Mouse (Mus musculus) heart, postnatal 25 days (tissue): ENCODE measurements at regions not wholly inside any gene's neighbourhood (a gene's known extent, or its start where the extent isn't known, plus 50 kb on each side); places are given as distances from the start of the nearest gene placed in this dataset.
"Not testable (repeated sequence)": the region's sequence is repeated elsewhere in the genome, so short reads cannot be mapped to it uniquely, and the experiment has no call there.

Source experiments
- DNase-seq: peaks from one replicate; pipeline ENCODE4 v3.0.0; 2022; ENCODE audit warnings: low spot score
- intact Hi-C: fragments of 180-260 bp; cut with DNase I; formaldehyde crosslinking; loops from one replicate; pipeline ENCODE4 v1.15.1; 2025

DNA sequence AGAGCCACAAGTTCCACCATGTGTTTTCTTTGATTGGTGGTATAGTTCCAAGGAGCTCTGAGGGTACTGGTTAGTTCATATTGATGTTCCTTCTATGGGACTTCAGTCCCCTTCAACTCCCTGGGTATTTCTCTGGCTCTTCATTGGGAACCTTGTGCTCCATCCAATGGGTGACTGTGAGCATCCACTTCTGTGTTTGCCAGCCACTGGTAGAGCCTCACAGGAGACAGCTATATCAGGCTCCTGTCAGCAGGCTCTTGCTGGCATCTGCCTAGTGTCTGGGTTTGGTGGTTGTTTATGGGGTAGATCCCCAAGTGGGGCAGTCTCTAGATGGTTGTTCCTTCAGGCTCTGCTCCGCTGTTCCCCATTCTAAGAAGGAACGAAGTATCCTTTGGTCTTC is 228.9 kb downstream of the Trib2 start:
- DNase-seq, intact Hi-C loops: not testable (repeated sequence)

DNA sequence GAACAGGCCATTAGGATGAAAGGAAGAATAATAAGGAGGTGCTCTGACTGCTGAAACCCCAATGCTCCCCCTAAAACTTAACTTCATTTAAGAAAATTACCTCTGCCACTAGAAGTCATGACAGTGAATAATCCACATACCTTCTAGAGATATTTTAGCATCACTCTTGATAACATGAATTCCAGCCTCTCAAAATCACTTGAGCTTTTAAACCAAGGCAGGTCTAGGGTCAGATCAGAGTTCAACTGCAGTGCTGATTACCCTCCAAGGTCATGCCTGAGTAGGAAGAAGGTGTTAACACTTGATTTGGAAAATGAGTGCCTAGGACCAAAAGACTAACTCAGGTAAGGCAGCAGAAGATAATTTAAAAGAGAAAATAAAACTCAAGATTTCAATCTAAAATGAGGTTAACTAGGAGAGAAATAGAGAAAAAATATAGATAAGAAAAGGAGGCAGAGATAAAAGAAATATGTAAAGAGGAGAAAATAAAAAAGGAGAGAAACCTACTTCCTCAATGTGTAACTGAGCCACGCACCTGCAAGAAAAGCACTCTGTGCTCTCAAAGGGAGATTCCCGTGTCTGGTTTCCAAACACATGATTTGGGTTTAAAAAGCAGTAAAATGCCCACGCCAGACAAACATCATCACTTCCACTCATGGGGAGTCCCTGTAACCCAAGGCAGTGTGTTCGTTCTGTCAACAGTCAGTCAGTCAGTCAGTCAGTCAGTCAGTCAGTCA is 229.8 kb downstream of the Trib2 start:
- DNase-seq: no peak

DNA sequence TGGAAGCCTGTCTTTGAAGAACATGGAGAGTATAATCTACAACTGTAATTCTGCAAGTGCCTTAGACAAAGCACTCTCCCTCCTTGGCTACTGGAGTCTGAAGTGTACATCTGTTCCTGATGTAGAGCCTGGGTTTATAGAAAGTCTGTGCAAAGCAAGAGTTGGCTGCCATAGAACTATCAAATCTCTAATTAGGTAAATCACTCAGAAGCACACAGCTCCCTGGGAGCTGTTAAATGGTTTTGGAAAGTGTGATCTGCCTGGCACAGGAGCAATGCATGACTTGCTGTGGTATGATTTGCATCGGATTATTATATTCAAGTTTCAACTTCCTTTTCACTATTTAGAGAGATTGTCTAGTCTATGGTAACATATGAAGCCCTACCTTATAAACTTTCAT is 230.9 kb downstream of the Trib2 start:
- intact Hi-C loops: no loop called here
- no peak for DNase-seq

More for the DNA sequence above, 229.8 kb downstream of the Trib2 start:
- intact Hi-C loops: no loop called here

DNA sequence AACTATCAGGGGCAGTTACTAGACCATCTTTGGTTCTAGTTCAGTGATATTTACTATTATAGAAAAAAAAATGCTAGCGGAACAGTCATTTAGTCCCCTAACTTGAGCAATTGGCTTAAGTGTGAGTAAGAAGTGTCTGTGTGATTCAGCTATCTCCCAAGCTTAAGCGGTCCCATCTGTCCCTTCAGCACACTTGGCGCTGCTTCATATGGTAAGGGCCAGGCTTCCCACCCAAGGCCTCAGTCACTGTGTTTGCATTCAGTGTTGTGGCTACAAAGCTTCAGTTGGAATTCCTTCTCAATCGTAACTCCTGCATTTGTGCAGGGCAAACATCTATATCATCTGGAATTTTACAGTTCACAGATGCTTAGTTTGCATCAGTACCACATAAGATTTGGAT is 232.0 kb downstream of the Trib2 start:
- DNase-seq: no peak
- intact Hi-C loops: no loop called here

DNA sequence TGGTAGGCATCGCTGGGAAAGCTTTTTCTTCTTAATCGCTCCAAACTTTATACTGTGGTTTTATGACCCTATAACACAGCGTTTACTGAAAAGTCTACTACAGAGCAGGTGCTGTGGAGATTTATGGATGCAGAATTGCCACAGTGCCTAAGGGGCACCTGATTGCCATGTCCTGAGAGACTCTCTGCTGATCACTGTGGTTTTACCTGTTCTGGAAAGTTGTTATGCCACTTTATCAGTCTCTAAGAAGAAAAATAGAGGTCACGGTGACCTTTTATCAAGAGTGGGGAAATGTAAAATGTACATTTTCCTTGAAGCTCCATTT is 250.0 kb downstream of the Trib2 start:
- no peak for DNase-seq
- intact Hi-C loops: no loop called here

DNA sequence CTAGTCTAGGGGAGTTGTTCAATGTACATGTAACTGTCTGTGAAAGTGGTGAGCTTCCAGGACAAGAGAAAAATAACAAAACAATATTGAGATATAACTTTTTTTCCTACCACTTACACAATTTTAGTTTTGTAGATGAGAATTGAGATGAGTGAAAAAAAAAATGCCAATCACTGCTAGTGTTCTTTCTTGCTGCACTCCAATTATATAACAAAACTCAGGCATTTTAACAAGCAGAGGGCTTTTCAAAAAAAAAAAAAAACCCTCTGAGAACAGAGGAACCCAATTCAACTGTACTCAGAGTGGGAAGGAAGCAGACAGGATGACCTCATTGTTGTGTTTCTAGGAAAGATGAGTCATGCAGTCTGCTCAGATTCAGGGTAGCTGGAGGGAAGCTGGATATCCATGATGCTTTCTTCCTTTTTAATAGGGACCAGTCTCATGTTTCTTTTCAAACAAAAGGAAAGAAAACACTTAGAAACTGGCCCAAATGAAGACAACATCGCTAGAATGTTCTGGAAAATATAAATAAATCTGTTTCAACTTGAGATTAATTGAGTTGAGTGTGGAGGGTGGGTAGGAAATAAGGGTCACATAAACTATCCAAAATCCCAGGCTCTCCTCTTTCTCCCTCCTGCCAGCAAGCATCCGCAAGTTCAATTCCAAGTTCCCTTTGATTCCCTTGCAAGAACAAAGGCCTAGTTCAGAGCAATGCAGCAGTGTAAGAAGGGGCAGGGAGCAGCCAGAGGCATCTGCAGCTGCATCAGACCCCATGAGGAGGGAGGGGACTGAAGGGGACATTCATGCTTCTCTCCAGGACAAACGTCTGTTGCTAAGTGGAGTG is 250.6 kb downstream of the Trib2 start:
- intact Hi-C loops: no loop called here
- no peak for DNase-seq

DNA sequence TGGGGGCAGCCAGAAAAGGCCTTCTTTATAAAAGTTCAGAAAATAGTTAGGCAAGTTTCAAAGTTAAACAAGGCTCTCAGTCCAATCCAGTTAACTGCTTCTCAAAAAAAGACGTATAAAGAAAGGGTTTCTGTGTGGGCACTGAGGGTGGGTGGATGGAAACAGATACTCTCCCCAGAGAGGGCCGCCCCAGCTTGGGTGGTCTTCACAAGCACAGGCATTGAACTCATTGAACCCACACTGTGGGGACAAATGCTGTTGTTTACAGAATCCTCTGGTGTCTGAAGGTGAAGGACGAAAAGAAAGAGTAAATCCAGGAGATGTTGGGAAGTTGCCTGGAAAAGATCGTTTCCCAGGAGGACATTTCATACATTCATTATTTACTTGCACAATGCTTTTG is 253.9 kb downstream of the Trib2 start:
- no peak for DNase-seq
- intact Hi-C loops: no loop called here

DNA sequence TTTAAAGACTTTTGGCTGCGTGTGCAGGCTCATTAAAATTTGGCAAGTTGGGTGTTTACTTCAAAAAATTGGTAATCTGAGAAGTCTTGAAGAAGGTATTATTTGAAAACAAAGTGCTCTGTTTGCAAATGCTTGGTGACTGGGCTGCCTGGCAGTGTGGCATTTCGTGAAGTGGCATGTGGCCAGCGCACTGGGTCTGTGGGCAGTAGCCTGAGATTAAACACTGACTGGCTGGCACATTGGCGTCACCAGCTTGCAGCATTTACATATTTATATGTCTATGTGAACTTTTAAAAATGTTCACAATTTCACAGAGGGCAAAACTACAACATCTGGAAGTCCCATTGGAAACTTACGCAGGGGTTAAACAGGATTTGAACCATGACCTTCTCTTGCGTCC is 261.3 kb downstream of the Trib2 start:
- intact Hi-C loops: no loop called here
- DNase-seq: no peak

DNA sequence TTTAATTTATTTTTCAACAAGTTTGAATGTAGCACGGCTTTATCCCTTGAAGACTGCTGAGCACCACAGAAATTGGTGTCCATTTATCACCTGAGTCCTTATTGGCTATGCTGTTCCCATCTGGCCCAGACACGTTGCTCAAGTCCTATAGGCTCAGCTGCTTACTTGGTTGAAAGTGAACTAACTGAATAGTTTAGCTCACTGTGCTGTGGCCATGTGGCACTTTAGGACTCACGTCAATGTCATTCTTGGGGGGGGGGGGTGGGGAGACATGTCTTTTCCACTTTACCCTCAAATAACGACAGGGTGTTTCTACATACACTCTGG is 263.1 kb downstream of the Trib2 start:
- no peak for DNase-seq
- intact Hi-C loops: no loop called here

DNA sequence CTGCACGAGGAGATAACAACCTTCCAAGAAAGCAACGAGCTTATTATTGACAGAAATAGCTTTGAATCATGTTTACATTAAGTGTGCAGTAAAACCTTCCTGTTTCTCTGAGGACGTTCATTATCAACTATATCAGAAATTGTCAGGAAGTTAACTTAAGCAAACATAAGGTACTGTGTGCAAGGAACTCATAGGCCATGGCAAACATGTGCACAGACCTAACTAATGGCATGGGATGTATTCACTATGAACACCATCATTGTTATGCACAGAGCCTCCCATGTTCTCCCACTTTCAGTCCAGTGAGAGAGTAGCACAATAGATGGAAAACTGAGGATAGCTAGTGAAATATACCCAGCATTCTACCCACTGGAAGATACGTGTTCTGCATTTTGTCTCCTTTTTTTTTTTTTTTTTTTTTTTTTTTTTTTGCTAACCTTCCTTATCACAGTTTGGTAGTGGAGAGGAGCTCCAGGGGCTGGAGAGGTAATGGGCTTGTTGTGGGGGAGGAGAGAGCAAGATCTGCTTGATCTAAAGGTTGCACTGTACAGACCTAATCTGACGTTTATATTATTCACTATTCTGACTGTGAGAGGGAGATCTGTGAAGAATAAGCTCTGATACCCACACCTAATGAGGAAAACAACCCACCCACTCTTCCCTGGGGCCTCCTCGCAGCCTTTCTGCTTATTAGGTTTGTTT is 263.6 kb downstream of the Trib2 start:
- intact Hi-C loops: no loop called here
- no peak for DNase-seq

DNA sequence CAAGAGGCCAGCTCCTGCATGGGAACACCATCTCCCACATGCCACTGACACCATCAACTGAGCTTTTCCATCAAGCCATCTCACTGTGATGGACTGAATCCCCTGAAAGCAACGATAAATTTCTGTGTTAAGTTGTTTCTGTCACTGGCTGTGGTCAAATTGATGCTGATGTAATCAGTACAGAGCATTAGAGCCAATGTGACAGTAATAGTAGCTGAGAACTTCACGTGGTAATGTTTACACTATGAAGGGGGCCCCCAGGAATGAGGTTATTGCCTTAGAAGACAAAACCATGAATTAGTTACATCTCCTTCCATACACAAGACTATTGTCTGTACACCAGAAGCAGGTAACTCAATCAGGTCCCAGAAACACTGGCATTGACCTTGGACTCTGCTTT is 264.5 kb downstream of the Trib2 start:
- DNase-seq: no peak
- intact Hi-C loops: no loop called here

DNA sequence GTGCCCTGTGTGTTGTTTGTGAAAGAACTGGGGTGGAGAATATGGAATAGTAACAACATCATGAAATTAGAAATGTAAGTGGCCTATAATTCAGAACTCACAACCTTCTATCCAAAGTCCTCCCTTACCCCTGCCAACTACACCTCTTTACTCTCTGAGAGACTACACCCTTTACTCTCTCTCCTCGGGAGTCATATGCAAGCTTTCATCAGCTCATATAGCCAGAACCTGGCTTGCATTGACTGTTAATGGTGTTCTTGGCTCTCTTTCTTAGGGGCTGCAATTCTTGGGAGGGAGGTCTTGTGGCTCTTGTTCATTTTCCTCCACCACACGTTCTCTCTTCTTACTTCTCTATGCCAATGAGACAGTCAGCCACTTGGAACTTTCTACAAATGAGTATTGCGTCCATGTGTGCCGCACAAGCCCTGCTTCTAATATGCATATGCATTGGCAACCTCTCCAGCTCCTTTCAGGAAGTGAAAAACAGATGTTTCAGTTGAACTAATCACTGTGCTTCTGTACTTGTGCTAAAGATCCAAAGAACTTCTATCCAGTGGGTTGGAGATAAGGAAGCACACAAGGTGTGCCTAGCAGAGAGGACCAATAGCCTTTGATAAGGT is 265.3 kb downstream of the Trib2 start:
- DNase-seq: no peak
- intact Hi-C loops: no loop called here

DNA sequence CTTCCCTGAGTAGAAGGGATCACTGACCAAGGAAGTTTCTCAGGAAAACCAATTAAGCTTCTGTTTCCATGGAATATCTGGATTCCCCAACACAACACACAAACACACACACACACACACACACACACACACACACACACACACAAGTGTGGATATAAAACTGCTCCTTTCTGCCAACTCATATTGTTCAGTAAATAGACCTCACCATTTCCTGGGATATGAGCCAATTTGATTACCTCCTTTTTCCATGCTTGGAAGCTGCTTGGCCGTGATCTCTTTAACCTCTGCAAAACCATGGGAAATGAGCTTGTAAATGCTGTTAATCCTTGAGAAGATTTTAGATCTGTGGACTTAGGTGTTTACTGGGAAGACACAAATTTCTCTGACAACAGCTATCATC is 272.4 kb downstream of the Trib2 start:
- intact Hi-C loops: loop anchor here (10.0 kb wide), 1 partner anchor 460 kb away; no protein-coding TSS in a partner anchor
- no peak for DNase-seq

DNA sequence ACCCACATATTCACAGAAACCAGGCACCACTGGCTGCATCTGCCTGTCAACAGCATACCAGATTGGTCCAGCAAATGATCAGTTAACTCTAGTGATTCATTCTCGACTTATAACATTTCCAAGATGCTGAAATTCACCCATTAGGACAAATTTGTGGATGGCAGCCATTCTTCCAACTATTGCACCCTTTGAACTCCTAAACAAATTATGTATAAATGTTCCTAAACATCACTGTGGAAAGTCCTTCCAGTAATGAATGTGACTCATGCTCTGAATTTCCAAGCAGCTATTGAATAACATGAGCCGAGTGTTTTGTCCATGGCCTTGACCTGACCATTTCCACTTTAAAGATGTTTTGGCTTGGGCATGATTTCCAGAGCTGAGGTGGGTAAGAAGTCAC is 274.2 kb downstream of the Trib2 start:
- intact Hi-C loops: loop anchor here (10.0 kb wide), 1 partner anchor 462 kb away; no protein-coding TSS in a partner anchor
- no peak for DNase-seq

DNA sequence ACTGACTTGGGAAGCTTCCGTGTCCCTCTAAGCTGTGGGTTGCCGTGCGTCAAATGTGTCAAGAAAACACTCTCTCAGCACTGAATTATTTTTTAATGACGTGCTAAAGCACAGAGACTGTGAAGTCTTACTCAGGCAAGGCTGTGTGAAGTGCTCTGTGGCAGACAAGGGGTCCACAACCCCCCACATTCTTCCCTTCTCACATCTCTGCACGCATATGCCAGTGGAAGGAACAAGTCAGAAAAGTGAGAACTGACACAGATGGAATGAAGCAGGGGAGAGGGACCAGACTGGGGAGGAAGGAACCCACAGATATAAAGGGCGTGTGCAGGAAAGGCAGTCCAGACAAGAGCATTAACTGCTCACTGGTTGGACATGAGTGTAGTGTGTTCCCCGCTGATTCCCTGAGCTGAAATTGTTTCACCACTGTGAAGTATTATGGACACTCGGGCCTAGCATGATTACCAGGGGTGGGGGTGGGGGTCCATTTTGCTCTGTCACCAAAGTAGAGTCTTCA is 279.8 kb downstream of the Trib2 start:
- intact Hi-C loops: loop anchor here (1.0 to 5.0 kb wide), 4 partner anchors 66 to 972 kb away; partner anchors contain the start of gene Trib2
- no peak for DNase-seq

DNA sequence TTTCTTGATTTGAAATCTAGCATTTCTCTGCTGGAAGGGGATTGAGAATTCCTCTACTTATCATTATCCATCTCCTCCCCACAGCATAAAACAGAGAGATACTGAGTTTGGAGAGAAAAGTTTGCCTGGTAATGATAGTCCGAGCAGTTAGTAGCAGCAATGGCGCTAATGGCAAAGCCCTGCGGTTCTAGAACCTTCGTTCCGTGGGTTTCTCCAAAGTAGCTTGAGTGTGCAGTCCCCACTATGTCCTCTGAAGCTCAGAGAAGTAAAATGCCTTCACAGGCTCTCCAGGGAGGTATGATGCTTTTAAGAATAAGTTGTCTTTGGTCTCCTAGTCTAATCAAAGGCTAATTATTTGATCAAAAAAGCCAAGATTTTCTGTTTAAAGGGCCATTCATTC is 280.5 kb downstream of the Trib2 start:
- no peak for DNase-seq
- intact Hi-C loops: loop anchor here (1.0 to 5.0 kb wide), 4 partner anchors 67 to 973 kb away; partner anchors contain the start of gene Trib2

DNA sequence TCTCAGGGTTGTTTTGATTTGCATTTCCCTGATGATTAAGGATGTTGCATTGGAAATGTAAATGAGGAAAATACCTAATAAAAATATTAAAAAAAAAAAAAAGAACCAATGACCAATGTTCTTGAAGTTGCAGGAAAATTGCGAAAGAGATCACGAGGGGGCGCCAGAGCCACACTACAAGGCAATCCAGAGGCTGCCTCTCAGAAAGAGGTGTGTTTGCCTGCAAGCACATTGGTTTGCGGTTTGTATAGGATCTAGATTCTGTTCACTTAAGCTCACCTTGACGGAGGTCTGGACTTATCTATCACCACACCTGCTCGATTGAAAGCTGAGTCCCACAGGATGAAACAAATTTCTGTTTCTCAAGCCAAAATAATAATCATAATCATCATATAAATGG is 280.9 kb downstream of the Trib2 start:
- intact Hi-C loops: loop anchor here (1.0 to 5.0 kb wide), 5 partner anchors 67 to 997 kb away; partner anchors contain the start of gene Trib2
- DNase-seq: peak; percentile 47

DNA sequence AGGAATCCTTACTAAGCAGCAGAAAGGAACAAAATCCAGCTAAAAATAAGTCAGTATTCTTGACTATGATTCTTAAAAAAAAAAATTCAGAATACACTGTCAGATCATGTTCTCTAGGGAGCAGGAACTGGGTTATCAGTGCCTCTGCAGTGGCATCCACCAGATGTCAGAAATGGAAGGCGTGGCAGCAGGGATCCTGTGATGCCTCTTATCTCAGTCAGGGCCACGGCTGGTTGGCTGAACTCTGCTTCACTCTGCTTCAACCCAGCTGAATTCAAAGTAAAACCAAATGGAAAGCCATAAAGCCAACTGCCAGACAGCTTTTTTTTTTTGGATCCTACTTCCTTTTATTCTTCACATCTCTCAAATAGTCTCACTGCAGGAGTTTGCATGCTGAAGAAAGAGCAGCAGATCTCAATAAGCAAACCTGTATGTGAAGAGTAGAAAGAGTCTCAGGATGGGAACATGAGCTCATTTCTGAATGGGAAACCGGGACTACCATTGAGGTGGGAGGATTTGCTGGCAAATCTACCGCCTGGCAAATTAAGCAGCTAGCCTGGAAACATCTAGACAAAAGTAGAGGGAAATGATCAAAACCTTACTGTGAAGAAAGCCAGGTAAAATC is 295.8 kb downstream of the Trib2 start:
- no peak for DNase-seq
- intact Hi-C loops: no loop called here

DNA sequence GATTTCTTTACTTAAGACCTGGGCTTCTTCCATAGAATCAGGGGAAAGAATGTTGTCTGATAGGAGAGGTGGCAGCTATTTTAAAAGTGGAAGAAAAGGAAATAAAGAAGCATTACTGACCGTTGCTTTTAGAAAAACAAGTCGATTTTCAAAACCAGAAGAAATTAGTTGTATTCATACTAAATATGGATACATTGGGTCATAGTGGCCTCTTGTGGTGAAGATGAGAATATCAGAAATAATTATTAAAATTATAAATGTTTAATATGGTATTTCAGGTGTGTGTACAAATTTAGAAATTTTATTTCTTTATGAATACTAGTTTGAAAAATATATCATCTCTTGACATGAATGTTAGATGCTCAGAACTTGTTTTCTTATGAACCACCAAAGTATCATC is 304.7 kb downstream of the Trib2 start:
- intact Hi-C loops: no loop called here
- no peak for DNase-seq

DNA sequence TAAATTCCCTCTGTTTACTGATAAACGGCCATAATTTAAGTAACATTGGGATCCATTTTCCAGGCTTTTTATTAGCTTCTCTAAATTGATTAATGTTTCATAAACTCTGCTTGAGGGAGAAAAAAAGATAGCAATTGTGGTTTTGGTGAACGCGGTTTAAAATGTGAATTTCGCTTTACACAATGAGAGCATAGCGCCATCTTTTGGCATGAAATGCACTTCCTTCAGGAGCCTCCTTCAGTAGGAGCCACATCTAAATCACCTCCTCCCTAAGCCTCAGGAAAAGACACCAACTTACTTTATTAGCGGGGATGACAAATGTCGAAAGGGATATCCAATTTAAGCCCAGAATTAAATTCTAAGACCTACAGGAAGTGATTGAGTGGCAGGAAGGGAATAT is 309.1 kb downstream of the Trib2 start:
- no peak for DNase-seq
- intact Hi-C loops: no loop called here
